Mouse (Mus musculus): ENCODE measurements around the gene Kif19a.

- peak; percentile 38 for TF ChIP-seq CTCF (IDR thresholded peaks at IDR 0.05; ENCODE audit: low read depth)
- no peak for TF ChIP-seq EP300 (IDR thresholded peaks at IDR 0.05; ENCODE audit: low read depth)
Measured at GRCm38 (mm10) chr11:114809371-114809770, 44.2 kb downstream of the Kif19a start.

Measured in liver, embryonic 14.5 days (tissue).